Mouse (Mus musculus) megakaryocyte, embryonic 14.5 days (primary cell): Measurements from ENCODE around the gene Tppp2.

Source experiments
- FLI1 ChIP-seq: IDR thresholded peaks from 2 replicates; pipeline ENCODE4 v1.6.1; 2012; ENCODE audit warnings: low read length, inconsistent platforms, mixed read lengths
- GATA1 ChIP-seq: IDR thresholded peaks from 3 replicates; pipeline ENCODE4 v1.6.1; 2012; ENCODE audit warnings: mixed read lengths, low read length, inconsistent platforms, borderline replicate concordance

GRCm38 (mm10) chr14:51896539-51897170 is 21.6 kb upstream of the Tppp2 start:
- TF ChIP-seq FLI1 (no peak), GATA1 (no peak)
